Mouse (Mus musculus) midbrain, embryonic 11.5 days (tissue): ENCODE data around the gene Gpr3. TPM values are rescaled to one million over a fixed set of nuclear protein-coding genes. Genes with fewer than 3 reads are reported as not detected.
A peak's percentile ranks its signal among the peaks of the same experiment; 100 is the strongest.

Experiments
- ATAC-seq: fragments of 200-750 bp; cut with Nextera tagmentation; 2 replicates; pipeline ENCODE4 v1.8.0; 2017; ENCODE audit warnings: moderate TSS enrichment, moderate library complexity; ENCODE audit not compliant: low FRiP score
- DNase-seq: peaks from one replicate; pipeline ENCODE4 v3.0.0; 2015; ENCODE audit warnings: low spot score; ENCODE audit errors: missing footprints
- H3K27ac ChIP-seq: fragments of 300-500 bp; sonication (generic); 2 replicates; pipeline ENCODE4 v1.5.1; 2014; ENCODE audit warnings: low read depth, low read length
- H3K27me3 ChIP-seq: fragments of 300-500 bp; sonication (generic); 2 replicates; pipeline ENCODE4 v1.6.1; 2014; ENCODE audit warnings: mild to moderate bottlenecking, low read length, moderate library complexity, mixed read lengths; ENCODE audit not compliant: control insufficient read depth, insufficient read depth
- H3K36me3 ChIP-seq: fragments of 300-500 bp; sonication (generic); 2 replicates; pipeline ENCODE4 v1.6.1; 2014; ENCODE audit warnings: mild to moderate bottlenecking, low read length, moderate library complexity, mixed read lengths; ENCODE audit not compliant: control insufficient read depth, insufficient read depth
- H3K4me1 ChIP-seq: fragments of 300-500 bp; sonication (generic); 2 replicates; pipeline ENCODE4 v1.6.1; 2014; ENCODE audit warnings: low read length; ENCODE audit not compliant: control insufficient read depth, insufficient read depth
- H3K4me2 ChIP-seq: fragments of 300-500 bp; sonication (generic); 2 replicates; pipeline ENCODE4 v1.6.1; 2014; ENCODE audit warnings: mild to moderate bottlenecking, moderate library complexity
- H3K4me3 ChIP-seq: fragments of 300-500 bp; sonication (generic); 2 replicates; pipeline ENCODE4 v1.5.1; 2014; ENCODE audit warnings: low read depth, low read length
- H3K9ac ChIP-seq: fragments of 300-500 bp; sonication (generic); 2 replicates; pipeline ENCODE4 v1.6.1; 2014; ENCODE audit warnings: low read length
- H3K9me3 ChIP-seq: fragments of 300-500 bp; sonication (generic); 2 replicates; pipeline ENCODE4 v1.6.1; 2016; ENCODE audit warnings: low read length; ENCODE audit not compliant: control insufficient read depth
- WGBS: fragments of 180-500 bp; shearing (Covaris S2); extraction: QIAGEN DNeasy Blood & Tissue Kit; methylation state at CpG from one replicate; pipeline ENCODE4 v1.1.7; 2014; 5-methylcytosine and 5-hydroxymethylcytosine counted together
- polyA plus RNA-seq: library from polyadenylated mRNA; unstranded; fragments of >200 nt; fragmentation: Nextera tagmentation; extraction: Ambion mirVana; gene quantifications from 2 replicates; pipeline ENCODE4 v1.2.1, GENCODE M21; 2014

The Gpr3 gene
- polyA plus RNA-seq, 1 experiment from 2014 or later, result 0.55 TPM

- no peak for DNase-seq
- no peak overlapping the region for H3K4me2 ChIP-seq
- no peak overlapping the region; the same call in 1 of the 2 replicates for H3K9ac ChIP-seq
- H3K4me1 ChIP-seq, result peaks cover 4% of the 10 kb centered on the region
- 63% methylated on average over 15 of the region's 15 CpGs for WGBS
- no peaks in the 10 kb centered on the region for H3K9me3 ChIP-seq
- H3K27me3 ChIP-seq, result no peaks in the 10 kb centered on the region
- ATAC-seq, result no peak
- peaks cover 7% of the 10 kb centered on the region; the same call in 1 of the 2 replicates for H3K36me3 ChIP-seq
- no peak overlapping the region for H3K4me3 ChIP-seq
- H3K27ac ChIP-seq, result peak overlapping the region; percentile 40; the same call in 1 of the 2 replicates
Observed at GRCm38 (mm10) chr4:133184898-133185665, 27.3 kb downstream of the Gpr3 start.

- H3K36me3 ChIP-seq, result peaks cover 7% of the 10 kb centered on the region; the same call in 1 of the 2 replicates
- H3K4me2 ChIP-seq, result no peak overlapping the region
- no peaks in the 10 kb centered on the region for H3K9me3 ChIP-seq
- no peak overlapping the region for H3K4me3 ChIP-seq
- WGBS, result 68% methylated on average over 14 of the region's 14 CpGs
- peaks cover 4% of the 10 kb centered on the region for H3K4me1 ChIP-seq
- DNase-seq (no peak), ATAC-seq (no peak)
- H3K27me3 ChIP-seq, result no peaks in the 10 kb centered on the region
- no peak overlapping the region for H3K27ac ChIP-seq
- H3K9ac ChIP-seq, result no peak overlapping the region
Observed at GRCm38 (mm10) chr4:133184031-133184897, 28.1 kb downstream of the Gpr3 start.

- WGBS, result 95% methylated on average over 8 of the region's 8 CpGs
- no peaks in the 10 kb centered on the region for H3K9me3 ChIP-seq
- H3K36me3 ChIP-seq, result peaks cover 7% of the 10 kb centered on the region; the same call in 1 of the 2 replicates
Observed at GRCm38 (mm10) chr4:133182439-133183033, 29.8 kb downstream of the Gpr3 start.

GRCm38 (mm10) chr4:133179258-133179657 is 33.1 kb downstream of the Gpr3 start:
- Histone ChIP-seq H3K27ac (no peak overlapping the region), H3K9me3 (no peaks in the 10 kb centered on the region), H3K36me3 (0 out of 2 replicates have a peak, but pooled peaks cover 2% of the 10 kb centered on the region), H3K9ac (no peak overlapping the region), H3K4me1 (peaks cover 12% of the 10 kb centered on the region), H3K27me3 (no peaks in the 10 kb centered on the region), H3K4me3 (no peak overlapping the region), H3K4me2 (no peak overlapping the region)
- 94% methylated on average over 7 of the region's 7 CpGs for WGBS
- no peak for ATAC-seq
- no peak for DNase-seq

More at GRCm38 (mm10) chr4:133182439-133183033, 29.8 kb downstream of the Gpr3 start:
- H3K27me3 ChIP-seq, result no peaks in the 10 kb centered on the region
- no peak overlapping the region for H3K9ac ChIP-seq
- no peak for DNase-seq
- H3K27ac ChIP-seq, result no peak overlapping the region
- no peak overlapping the region for H3K4me2 ChIP-seq
- no peak overlapping the region for H3K4me3 ChIP-seq
- ATAC-seq, result no peak
- H3K4me1 ChIP-seq, result peaks cover 4% of the 10 kb centered on the region

GRCm38 (mm10) chr4:133178305-133178704 is 34.0 kb downstream of the Gpr3 start:
- no peak for DNase-seq
- Histone ChIP-seq H3K27ac (no peak overlapping the region), H3K9me3 (no peaks in the 10 kb centered on the region), H3K4me2 (no peak overlapping the region), H3K27me3 (no peaks in the 10 kb centered on the region), H3K9ac (no peak overlapping the region), H3K36me3 (0 out of 2 replicates have a peak, but pooled peaks cover 2% of the 10 kb centered on the region), H3K4me3 (no peak overlapping the region), H3K4me1 (peaks cover 10% of the 10 kb centered on the region)
- WGBS, result 88% methylated on average over 5 of the region's 5 CpGs
- ATAC-seq, result no peak

- ATAC-seq, result no peak
- peaks cover 10% of the 10 kb centered on the region for H3K4me1 ChIP-seq
- H3K9me3 ChIP-seq, result no peaks in the 10 kb centered on the region
- DNase-seq, result no peak
- H3K27me3 ChIP-seq, result no peaks in the 10 kb centered on the region
- no peaks in the 10 kb centered on the region for H3K36me3 ChIP-seq
- no peak overlapping the region for H3K4me2 ChIP-seq
- peak overlapping the region; percentile 30; the same call in 1 of the 2 replicates for H3K27ac ChIP-seq
- WGBS, result 85% methylated on average over 18 of the region's 18 CpGs
- H3K4me3 ChIP-seq, result no peak overlapping the region
- peak overlapping the region; percentile 12; the same call in 1 of the 2 replicates for H3K9ac ChIP-seq
Observed at GRCm38 (mm10) chr4:133176761-133177403, 35.5 kb downstream of the Gpr3 start.

GRCm38 (mm10) chr4:133175998-133176760 is 36.2 kb downstream of the Gpr3 start:
- DNase-seq (no peak), ATAC-seq (no peak)
- no peaks in the 10 kb centered on the region for H3K36me3 ChIP-seq
- H3K4me1 ChIP-seq, result peaks cover 10% of the 10 kb centered on the region
- peak overlapping the region; percentile 30; the same call in 1 of the 2 replicates for H3K27ac ChIP-seq
- H3K9ac ChIP-seq, result peak overlapping the region; percentile 12; the same call in 1 of the 2 replicates
- no peaks in the 10 kb centered on the region for H3K27me3 ChIP-seq
- no peaks in the 10 kb centered on the region for H3K9me3 ChIP-seq
- no peak overlapping the region for H3K4me2 ChIP-seq
- H3K4me3 ChIP-seq, result no peak overlapping the region
- 71% methylated on average over 14 of the region's 14 CpGs for WGBS

- Histone ChIP-seq H3K9me3 (no peaks in the 10 kb centered on the region), H3K4me3 (no peak overlapping the region), H3K4me2 (no peak overlapping the region), H3K27me3 (no peaks in the 10 kb centered on the region), H3K36me3 (no peaks in the 10 kb centered on the region), H3K27ac (no peak overlapping the region), H3K4me1 (peaks cover 10% of the 10 kb centered on the region), H3K9ac (no peak overlapping the region)
- ATAC-seq (no peak), DNase-seq (peak; percentile 68)
- 88% methylated on average over 7 of the region's 7 CpGs for WGBS
Observed at GRCm38 (mm10) chr4:133175274-133175673, 37.1 kb downstream of the Gpr3 start.
